8 mouse cellular contexts compared by ENCODE assay signal in the genomic region with DNA sequence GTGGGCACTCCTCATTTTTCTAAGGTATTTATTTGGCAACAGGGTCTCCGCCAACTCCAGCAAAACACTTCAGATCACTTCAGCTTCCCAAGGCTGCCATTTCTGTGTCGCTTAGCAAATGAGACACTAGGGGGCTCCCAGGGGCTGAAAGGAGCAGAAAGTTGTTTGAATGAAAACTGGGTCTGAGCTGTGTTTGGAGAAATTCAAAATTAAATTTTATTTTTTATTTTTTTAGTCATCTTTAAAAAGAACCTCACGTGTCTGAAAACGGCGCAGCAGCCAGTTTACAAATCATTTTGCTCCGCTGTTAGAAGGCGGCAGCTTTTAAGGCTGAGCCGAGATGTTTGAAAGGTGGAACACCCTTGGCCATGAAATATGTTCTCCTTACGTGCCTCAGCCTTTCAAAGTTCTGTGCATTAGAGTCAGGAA. TPM values are rescaled to one million over a fixed set of nuclear protein-coding genes. Genes with fewer than 3 reads are reported as not detected.
A peak's percentile ranks its signal among the peaks of the same experiment; 100 is the strongest.
DNase-seq lines count a peak whose midpoint lies in the region; ATAC-seq and TF ChIP-seq lines count a peak whose summit lies in the region.

No protein-coding gene starts in this region.

- H3K27me3 ChIP-seq in heart, embryonic 10.5 days (ENCODE audit: insufficient read depth, poor library complexity, severe bottlenecking) = no peaks in the 10 kb centered on the region
- H3K27me3 ChIP-seq in liver, postnatal 0 days (ENCODE audit: insufficient read depth, low read length) = no peaks in the 10 kb centered on the region

- no peaks in the 10 kb centered on the region for H3K9me3 ChIP-seq in heart, embryonic 10.5 days
- H3K9me3 ChIP-seq in liver, postnatal 0 days (ENCODE audit: low read length) = no peaks in the 10 kb centered on the region

- peaks cover 27% of the 10 kb centered on the region for H3K4me1 ChIP-seq in heart, embryonic 10.5 days
- H3K4me1 ChIP-seq in liver, postnatal 0 days (ENCODE audit: insufficient read depth) = peaks cover 8% of the 10 kb centered on the region

- H3K4me2 ChIP-seq in liver, postnatal 0 days (ENCODE audit: low read depth, low read length) = peak overlapping the region; percentile 44

- DNase-seq in urinary bladder, postnatal 14 days (ENCODE audit: low spot score) = peak; percentile 71
- DNase-seq in urinary bladder, postnatal 10 days (ENCODE audit: low spot score) = no peak
- DNase-seq in embryo, embryonic 11.5 days (ENCODE audit: low read depth, low spot score) = peak; percentile 57
- DNase-seq in heart, embryonic 10.5 days (ENCODE audit: low spot score) = peak; percentile 81
- DNase-seq in kidney, postnatal 36 days = peak; percentile 52 to 82
- DNase-seq in liver, postnatal 0 days = peak; percentile 50
- no peak for DNase-seq in MN1 (ENCODE audit: low spot score)

- H3K27ac ChIP-seq in heart, embryonic 10.5 days = peak overlapping the region; percentile 93
- H3K27ac ChIP-seq in liver, postnatal 0 days (ENCODE audit: low read depth) = no peak overlapping the region

- 34% methylated on average over 9 of the region's 9 CpGs for WGBS in heart, embryonic 10.5 days
- 14% methylated on average over 9 of the region's 9 CpGs for WGBS in liver, postnatal 0 days (ENCODE audit: insufficient replicate concordance)

- peak; percentile 72 for TF ChIP-seq CTCF in liver, postnatal 0 days (IDR thresholded peaks at IDR 0.05; ENCODE audit: low read depth)

- no peak for ATAC-seq in liver, postnatal 0 days
- peak; percentile 31; the same call in 1 of the 2 replicates for ATAC-seq in neutrophil, adult 5-6 weeks (ENCODE audit: extremely low read depth, insufficient number of reproducible peaks, low FRiP score, poor library complexity, severe bottlenecking)

- H3K36me3 ChIP-seq in heart, embryonic 10.5 days = peaks cover 6% of the 10 kb centered on the region; the same call in 1 of the 2 replicates
- no peaks in the 10 kb centered on the region for H3K36me3 ChIP-seq in liver, postnatal 0 days (replicated peaks; ENCODE audit: insufficient read depth, low read length)

- no peak for TF ChIP-seq EP300 in liver, postnatal 0 days (IDR thresholded peaks at IDR 0.05; ENCODE audit: low read depth)

- H3K4me3 ChIP-seq in heart, embryonic 10.5 days = peak overlapping the region; percentile 58
- H3K4me3 ChIP-seq in liver, postnatal 0 days (ENCODE audit: low read depth, low read length) = no peak overlapping the region

- no peak overlapping the region; the same call in 1 of the 2 replicates for H3K9ac ChIP-seq in liver, postnatal 0 days (replicated peaks)

RNA-seq across cellular contexts. Expression of a gene that starts 0.4 kb away (rescaled TPM):
- 30.6 and 44.7 TPM in 2 replicates for polyA plus RNA-seq in heart, embryonic 10.5 days (2016; fragmentation: Nextera tagmentation; extraction: Ambion mirVana)
- polyA plus RNA-seq in liver, postnatal 0 days (2015; fragmentation: Nextera tagmentation; extraction: Ambion mirVana) = 0.35 and 0.47 TPM in 2 replicates
- total RNA-seq in neutrophil, adult 5-6 weeks (2017) = not detected in 2 replicates

RNA-seq across cellular contexts. Expression of a gene that starts 32.2 kb away (rescaled TPM):
- 7.9 and 11.4 TPM in 2 replicates for polyA plus RNA-seq in heart, embryonic 10.5 days (2016; fragmentation: Nextera tagmentation; extraction: Ambion mirVana)
- 1.2 and 2.0 TPM in 2 replicates for polyA plus RNA-seq in liver, postnatal 0 days (2015; fragmentation: Nextera tagmentation; extraction: Ambion mirVana)
- 0.35 TPM in 1 of 2 replicates, not detected in the other for total RNA-seq in neutrophil, adult 5-6 weeks (2017)

Comparison
In these comparisons a context has a peak if more than half of its experiments do, and no peak if none do; other contexts are left out.
1. DNase-seq: peak in urinary bladder, postnatal 14 days (single experiment), embryo, embryonic 11.5 days (single experiment), heart, embryonic 10.5 days (single experiment), kidney, postnatal 36 days (2 of 2) and liver, postnatal 0 days (single experiment); none in urinary bladder, postnatal 10 days (single experiment) and MN1 (single experiment).
2. RNA of a gene that starts 0.4 kb away (polyA plus RNA-seq): 30.6 to 44.7 TPM in heart, embryonic 10.5 days; 0.35 to 0.47 TPM in liver, postnatal 0 days; every median in the first group is over 10 times any median in the second.